Mouse (Mus musculus): ENCODE data around the gene Ush1g. TPM values are rescaled to one million over a fixed set of nuclear protein-coding genes. Genes with fewer than 3 reads are reported as not detected.

The Ush1g gene
- polyA plus RNA-seq, 1 experiment = not detected

- peak; percentile 62 for DNase-seq (ENCODE audit: low spot score)
Measured at GRCm38 (mm10) chr11:115270148-115270861, 51.5 kb downstream of the Ush1g start.

- DNase-seq (ENCODE audit: low spot score) = no peak
Measured at GRCm38 (mm10) chr11:115269330-115270066, 52.3 kb downstream of the Ush1g start.

DNA sequence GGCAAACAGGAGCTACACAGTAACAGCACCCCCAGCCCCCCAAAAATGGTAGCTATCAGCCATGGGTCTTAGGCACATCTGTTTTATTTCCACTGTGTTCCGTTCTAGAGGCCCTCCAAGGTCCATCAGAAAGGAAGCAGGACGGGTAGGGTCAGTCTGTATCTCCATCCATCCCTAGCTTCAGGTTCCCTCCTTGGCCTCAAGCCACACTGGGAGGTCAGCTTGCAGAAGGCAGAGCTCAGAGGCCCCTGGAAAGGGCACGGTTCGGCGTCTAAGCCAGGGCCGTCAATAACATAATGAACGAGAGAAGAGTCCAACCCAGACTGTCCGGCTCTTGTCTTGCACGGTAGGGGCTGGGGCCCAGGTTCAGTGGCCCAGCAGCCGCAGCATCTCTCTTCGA is 53.9 kb downstream of the Ush1g start:
- no peak for DNase-seq (ENCODE audit: low spot score)

DNA sequence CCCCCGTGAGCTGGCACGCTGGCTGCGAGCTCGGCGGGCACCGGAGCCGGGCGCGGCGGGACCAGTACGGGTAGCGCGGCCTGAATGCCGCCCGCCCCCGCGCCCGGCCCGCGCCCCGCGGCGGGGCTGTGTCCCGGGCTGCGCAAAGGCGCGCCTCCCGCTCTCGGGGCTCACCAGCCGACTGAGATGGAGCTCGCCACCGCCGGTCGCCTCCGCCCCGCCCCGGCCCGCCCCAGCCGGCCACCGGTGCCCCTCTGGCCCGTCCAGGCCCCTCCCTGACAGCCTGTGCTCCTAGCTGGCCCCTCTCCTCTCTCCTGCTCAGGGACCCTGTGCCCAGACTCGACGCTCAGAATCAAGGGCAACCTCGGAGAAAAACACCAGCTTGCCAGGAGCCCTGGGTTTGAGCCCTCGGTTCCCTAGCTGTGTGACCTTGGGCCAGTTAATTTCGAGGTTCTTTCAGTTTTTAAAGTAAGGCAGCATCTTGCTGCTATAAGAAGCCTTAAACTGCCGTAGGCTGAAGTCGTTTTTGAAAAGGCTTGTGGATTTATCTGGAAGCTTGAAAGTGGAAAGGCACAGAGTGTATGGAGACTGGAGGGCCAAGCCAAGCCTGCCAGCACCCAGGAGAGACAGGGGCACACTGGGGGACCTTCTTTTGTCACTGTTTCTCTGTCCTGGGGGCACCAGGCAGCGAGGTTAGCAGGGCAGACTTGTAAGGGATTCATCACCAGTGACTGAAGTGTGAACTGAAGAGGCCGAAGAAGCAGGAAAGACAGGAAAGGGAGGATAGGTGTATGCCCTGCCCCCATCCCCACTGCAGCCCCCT is 54.6 kb downstream of the Ush1g start, which contains the start of gene Grin2c:
Gene Grin2c (minus strand): TSS at position 183 of the 823 bp plus-strand sequence.
- no peak for DNase-seq (ENCODE audit: low spot score)

GRCm38 (mm10) chr11:115266400-115266778 is 55.5 kb downstream of the Ush1g start:
- no peak for DNase-seq (ENCODE audit: low spot score)

- no peak for DNase-seq (ENCODE audit: low spot score)
Measured at GRCm38 (mm10) chr11:115265771-115266399, 56.0 kb downstream of the Ush1g start.

Other genes starting within 250 kb of the Ush1g start
- 0.77 and 0.94 TPM in 2 replicates for gene Rab37, start 230.6 kb downstream of the Ush1g start, polyA plus RNA-seq (2012; rRNA removed)
- 0.52 and 1.5 TPM in 2 replicates for gene Cd300lf, start 188.0 kb downstream of the Ush1g start, polyA plus RNA-seq (2012; rRNA removed)
- gene Slc9a3r1, start 158.7 kb downstream of the Ush1g start, polyA plus RNA-seq (2012; rRNA removed) = 67.7 and 76.3 TPM in 2 replicates
- gene Tmem104, start 134.6 kb downstream of the Ush1g start, polyA plus RNA-seq (2012; rRNA removed) = 7.0 and 9.4 TPM in 2 replicates
- 27.5 and 32.2 TPM in 2 replicates for gene Nat9, start 134.2 kb downstream of the Ush1g start, polyA plus RNA-seq (2012; rRNA removed)
- gene Grin2c, start 54.8 kb downstream of the Ush1g start, polyA plus RNA-seq (2012; rRNA removed) = 0.74 and 1.0 TPM in 2 replicates
- 10.9 and 11.6 TPM in 2 replicates for gene Fdxr, start 45.0 kb downstream of the Ush1g start, polyA plus RNA-seq (2012; rRNA removed)
- gene Fads6, start 24.4 kb downstream of the Ush1g start, polyA plus RNA-seq (2012; rRNA removed) = 0.99 and 1.1 TPM in 2 replicates
- not detected in 2 replicates for gene Otop2, start 14.9 kb downstream of the Ush1g start, polyA plus RNA-seq (2012; rRNA removed)
- not detected in 2 replicates for gene Otop3, start 12.7 kb upstream of the Ush1g start, polyA plus RNA-seq (2012; rRNA removed)
- 28.4 and 30.5 TPM in 2 replicates for gene Hid1, start 45.7 kb upstream of the Ush1g start, polyA plus RNA-seq (2012; rRNA removed)
- gene Cdr2l, start 59.9 kb upstream of the Ush1g start, polyA plus RNA-seq (2012; rRNA removed) = 10.8 and 11.9 TPM in 2 replicates
- 89.3 and 89.6 TPM in 2 replicates for gene Mrpl58, start 81.7 kb upstream of the Ush1g start, polyA plus RNA-seq (2012; rRNA removed)
- gene Atp5h, start 97.9 kb upstream of the Ush1g start, polyA plus RNA-seq (2012; rRNA removed) = 561 and 600 TPM in 2 replicates
- gene Kctd2, start 98.1 kb upstream of the Ush1g start, polyA plus RNA-seq (2012; rRNA removed) = 35.6 TPM in 2 replicates
- gene Trim80, start 118.5 kb upstream of the Ush1g start, polyA plus RNA-seq (2012; rRNA removed) = 0.04 and 0.09 TPM in 2 replicates
- gene Slc16a5, start 140.4 kb upstream of the Ush1g start, polyA plus RNA-seq (2012; rRNA removed) = 0.83 and 1.1 TPM in 2 replicates
- gene Armc7, start 153.6 kb upstream of the Ush1g start, polyA plus RNA-seq (2012; rRNA removed) = 6.9 and 7.0 TPM in 2 replicates
- 70.9 and 80.1 TPM in 2 replicates for gene Nt5c, start 169.8 kb upstream of the Ush1g start, polyA plus RNA-seq (2012; rRNA removed)
- gene Jpt1, start 192.3 kb upstream of the Ush1g start, polyA plus RNA-seq (2012; rRNA removed) = 89.2 and 102 TPM in 2 replicates
- gene Sumo2, start 214.2 kb upstream of the Ush1g start, polyA plus RNA-seq (2012; rRNA removed) = 274 and 303 TPM in 2 replicates
- gene Nup85, start 242.4 kb upstream of the Ush1g start, polyA plus RNA-seq (2012; rRNA removed) = 54.2 and 77.1 TPM in 2 replicates

Measured in urinary bladder, adult 2 months (tissue).